Mouse (Mus musculus): ENCODE measurements around the gene Tspan12.

GRCm38 (mm10) chr6:21857843-21858242 is 5.5 kb upstream of the Tspan12 start:
- TF ChIP-seq CTCF (IDR thresholded peaks at IDR 0.05; ENCODE audit: low read depth, low read length): no peak
- no peak for TF ChIP-seq EP300 (IDR thresholded peaks at IDR 0.05; ENCODE audit: insufficient read depth, low read depth, low read length)
